Mouse (Mus musculus): ENCODE measurements around the gene Gpr88.

- no peak for TF ChIP-seq CTCF (IDR thresholded peaks at IDR 0.05; ENCODE audit: low read depth)
- no peak for TF ChIP-seq EP300 (IDR thresholded peaks at IDR 0.05; ENCODE audit: low read depth)
Measured at GRCm38 (mm10) chr3:116298003-116298402, 44.7 kb upstream of the Gpr88 start.
